Comparison of ENCODE assay signal across 1 mouse cellular context in genomic region chr5:125457538-125457937, GRCm38 (mm10).
TF ChIP-seq lines count a peak whose summit lies in the region.

No protein-coding gene starts in this region.

TF ChIP-seq in MEL, 35 proteins besides CTCF, POLR2A, EP300 and RAD21:
- TF ChIP-seq SIN3A (IDR thresholded peaks at IDR 0.05; ENCODE audit: low read length), result peak; percentile 79
- TF ChIP-seq MYB (IDR thresholded peaks at IDR 0.05; ENCODE audit: low read depth, low read length), result 0 out of 2 replicates have a peak, but pooled peaks have one; percentile 44
- TF ChIP-seq MEF2A (IDR thresholded peaks at IDR 0.05; ENCODE audit: extremely low read depth, insufficient replicate concordance, low read depth, low read length, poor library complexity, severe bottlenecking), result peak; percentile 85; the same call in 1 of the 2 replicates
- no peak for TF ChIP-seq SMC3 (IDR thresholded peaks at IDR 0.05; ENCODE audit: low read depth, low read length)
- peak; percentile 85 for TF ChIP-seq GATA1 (IDR thresholded peaks at IDR 0.05; ENCODE audit: low read depth, low read length)
- TF ChIP-seq ETS1 (IDR thresholded peaks at IDR 0.05; ENCODE audit: low read depth, low read length), result peak; percentile 74
- TF ChIP-seq HCFC1 (IDR thresholded peaks at IDR 0.05; ENCODE audit: low read depth, low read length), result no peak
- TF ChIP-seq TCF12 (IDR thresholded peaks at IDR 0.05; ENCODE audit: low read depth, low read length), result peak; percentile 81
